Mouse (Mus musculus) layer of hippocampus, adult 2 months (tissue): ENCODE measurements at regions not wholly inside any gene's neighbourhood (a gene's known extent, or its start where the extent isn't known, plus 50 kb on each side); places are given as distances from the start of the nearest gene placed in this dataset.

ENCODE experiments used
- DNase-seq, 2 experiments: peaks; one replicate each; pipeline ENCODE4 v3.0.0; 2022; ENCODE audit warnings: low spot score in 2 of 2
- H3K27ac ChIP-seq: fragments of 200-600 bp; 2 replicates; pipeline ENCODE4 v1.8.1; 2022
- H3K4me3 ChIP-seq: fragments of 200-600 bp; 2 replicates; pipeline ENCODE4 v1.8.1; 2022; ENCODE audit warnings: mild to moderate bottlenecking
- CTCF ChIP-seq: fragments of 200-600 bp; conservative IDR thresholded peaks from 2 replicates; pipeline ENCODE4 v1.8.1; 2022; ENCODE audit warnings: antibody characterized with exemption, mild to moderate bottlenecking, moderate library complexity

DNA sequence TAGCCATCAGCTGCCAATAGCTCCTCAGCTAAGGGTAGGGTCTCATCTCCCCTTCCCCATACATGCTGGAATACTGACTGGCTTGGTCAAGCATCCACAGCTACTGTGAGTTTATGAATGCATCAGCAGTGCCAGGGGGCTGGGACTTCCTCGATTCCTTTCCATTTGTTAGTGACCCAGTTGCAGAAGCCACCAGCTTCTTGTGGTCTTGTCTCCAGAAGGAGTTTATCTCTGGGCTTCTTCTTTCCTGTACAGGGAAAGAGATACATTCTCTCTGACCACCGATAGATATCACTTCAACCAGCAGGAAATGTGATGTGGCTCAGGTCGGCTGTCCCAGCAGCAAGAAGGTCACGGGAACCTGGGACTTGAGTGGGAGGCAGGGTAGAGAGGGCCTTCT, 127.0 kb downstream of the 9530068E07Rik start:
- Histone ChIP-seq H3K27ac (peak overlapping the region; percentile 64), H3K4me3 (no peak overlapping the region)
- no peak for DNase-seq
- no peak for TF ChIP-seq CTCF

GRCm38 (mm10) chr11:52523671-52524070, 127.4 kb downstream of the 9530068E07Rik start:
- H3K4me3 ChIP-seq, result no peak overlapping the region
- no peak overlapping the region for H3K27ac ChIP-seq
- no peak for TF ChIP-seq CTCF
- DNase-seq, result no peak

- Histone ChIP-seq H3K4me3 (no peak overlapping the region), H3K27ac (no peak overlapping the region)
- no peak for DNase-seq
- no peak for TF ChIP-seq CTCF
These were observed 129.2 kb downstream of the 9530068E07Rik start for GRCm38 (mm10) chr11:52525446-52525845.

- H3K27ac ChIP-seq, result no peak overlapping the region
- no peak for TF ChIP-seq CTCF
- no peak for DNase-seq
- H3K4me3 ChIP-seq, result no peak overlapping the region
These were observed 130.1 kb downstream of the 9530068E07Rik start for GRCm38 (mm10) chr11:52526306-52526705.

GRCm38 (mm10) chr11:52533379-52533778, 137.2 kb downstream of the 9530068E07Rik start:
- no peak for DNase-seq

GRCm38 (mm10) chr11:52534586-52534985, 138.4 kb downstream of the 9530068E07Rik start:
- no peak for DNase-seq

More at GRCm38 (mm10) chr11:52533379-52533778, 137.2 kb downstream of the 9530068E07Rik start:
- no peak overlapping the region for H3K27ac ChIP-seq
- no peak overlapping the region for H3K4me3 ChIP-seq
- no peak for TF ChIP-seq CTCF

DNA sequence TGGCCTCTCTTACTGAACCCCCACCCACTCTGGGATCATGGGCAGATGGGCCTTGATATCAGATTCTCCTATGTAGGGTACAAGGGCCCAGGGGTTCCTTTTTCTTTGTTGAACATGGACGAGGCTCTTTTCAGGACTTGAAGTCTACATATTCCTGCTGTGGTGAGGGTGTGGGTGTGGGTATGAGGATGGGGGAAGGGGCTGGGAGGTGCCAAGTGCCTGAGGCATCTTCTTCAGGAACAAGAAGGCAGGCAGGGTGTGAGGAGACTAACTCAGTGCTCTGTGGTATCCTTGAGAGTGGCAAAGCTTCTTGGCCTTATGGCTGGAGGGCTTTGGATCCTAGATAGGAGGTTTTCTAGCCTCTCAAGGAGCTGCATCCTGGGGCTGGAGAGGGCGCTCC, 140.0 kb downstream of the 9530068E07Rik start:
- DNase-seq, result no peak
- Histone ChIP-seq H3K27ac (peak overlapping the region; percentile 32; the same call in 1 of the 2 replicates), H3K4me3 (no peak overlapping the region)
- no peak for TF ChIP-seq CTCF

More at GRCm38 (mm10) chr11:52534586-52534985, 138.4 kb downstream of the 9530068E07Rik start:
- Histone ChIP-seq H3K4me3 (no peak overlapping the region), H3K27ac (no peak overlapping the region)
- no peak for TF ChIP-seq CTCF

GRCm38 (mm10) chr11:52536841-52537240, 140.6 kb downstream of the 9530068E07Rik start:
- DNase-seq, result peak; percentile 36 to 65
- no peak for TF ChIP-seq CTCF
- Histone ChIP-seq H3K4me3 (no peak overlapping the region), H3K27ac (peak overlapping the region; percentile 32; the same call in 1 of the 2 replicates)

DNA sequence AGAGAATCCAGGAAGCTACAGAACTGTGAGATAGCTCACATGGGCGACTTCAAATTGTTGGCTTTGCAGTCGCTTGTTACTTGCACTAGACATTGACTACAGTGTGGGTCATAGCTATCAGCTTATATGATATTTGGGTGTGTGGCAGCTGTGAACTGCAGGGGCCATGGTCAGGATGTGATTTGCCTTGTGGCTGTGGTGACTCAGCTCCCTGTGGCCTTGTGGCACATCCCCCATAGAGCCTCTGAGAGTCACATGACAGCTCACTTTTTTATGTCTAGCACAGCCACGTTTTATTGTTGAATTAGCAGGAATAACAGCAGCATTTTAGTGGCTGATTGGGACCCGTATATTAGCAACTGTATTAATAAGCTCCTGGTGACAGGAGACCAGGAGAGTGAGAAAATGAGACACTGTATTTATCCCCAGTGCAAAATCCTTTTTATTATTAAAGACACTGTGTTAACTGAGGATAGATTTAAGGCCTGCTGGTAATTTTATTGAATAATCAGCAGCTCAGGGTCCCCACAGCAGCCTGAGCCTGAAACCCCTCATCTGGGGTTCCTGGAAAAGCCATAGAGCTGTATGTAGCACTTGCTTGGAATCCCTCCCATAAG, 141.7 kb downstream of the 9530068E07Rik start:
- no peak overlapping the region for H3K4me3 ChIP-seq
- no peak overlapping the region for H3K27ac ChIP-seq
- no peak for DNase-seq
- TF ChIP-seq CTCF, result no peak

DNA sequence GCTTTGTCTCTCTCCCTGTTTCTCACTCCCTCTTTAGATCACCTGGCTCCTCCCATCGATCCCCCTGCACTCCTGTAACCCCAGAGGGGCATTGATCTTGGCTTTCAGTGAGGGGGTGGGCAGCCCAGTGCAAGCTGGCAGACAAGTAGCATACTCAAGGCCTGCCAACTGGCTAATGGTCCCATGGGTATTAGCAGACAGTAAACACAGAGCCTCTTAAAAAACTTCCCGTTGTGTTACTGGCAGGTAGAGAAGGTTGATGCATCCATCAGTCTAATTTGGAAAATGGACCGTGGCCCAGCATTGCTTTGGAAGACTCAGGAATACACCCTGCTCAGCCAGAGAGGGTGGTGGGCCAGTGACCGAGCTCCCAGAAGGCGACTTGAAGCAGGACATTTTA, 145.0 kb downstream of the 9530068E07Rik start:
- no peak overlapping the region for H3K4me3 ChIP-seq
- no peak for TF ChIP-seq CTCF
- H3K27ac ChIP-seq, result no peak overlapping the region
- DNase-seq, result no peak

DNA sequence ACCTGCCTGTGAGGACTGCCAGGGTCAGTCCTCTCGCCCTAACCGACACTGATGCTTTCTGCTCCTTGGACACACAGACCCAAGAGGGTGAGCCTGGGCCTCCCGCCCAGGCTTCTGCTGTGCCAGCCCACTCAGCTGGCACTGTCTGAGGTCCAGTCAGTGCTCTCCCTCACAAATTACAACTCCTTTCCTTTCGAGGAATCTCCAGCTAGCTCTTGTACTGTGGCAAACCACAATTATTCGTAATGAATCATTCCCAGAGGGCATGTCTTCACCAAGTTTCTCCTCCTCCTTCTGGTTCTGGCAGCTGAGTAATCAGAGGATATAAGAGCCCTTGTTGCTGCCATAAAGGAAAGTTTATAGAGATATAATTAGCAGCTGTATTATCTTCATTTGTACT, 155.2 kb downstream of the 9530068E07Rik start:
- no peak for DNase-seq
- no peak for TF ChIP-seq CTCF
- H3K27ac ChIP-seq, result no peak overlapping the region
- H3K4me3 ChIP-seq, result no peak overlapping the region

GRCm38 (mm10) chr11:52552860-52553259, 156.6 kb downstream of the 9530068E07Rik start:
- Histone ChIP-seq H3K4me3 (no peak overlapping the region), H3K27ac (no peak overlapping the region)
- no peak for DNase-seq
- TF ChIP-seq CTCF, result no peak

DNA sequence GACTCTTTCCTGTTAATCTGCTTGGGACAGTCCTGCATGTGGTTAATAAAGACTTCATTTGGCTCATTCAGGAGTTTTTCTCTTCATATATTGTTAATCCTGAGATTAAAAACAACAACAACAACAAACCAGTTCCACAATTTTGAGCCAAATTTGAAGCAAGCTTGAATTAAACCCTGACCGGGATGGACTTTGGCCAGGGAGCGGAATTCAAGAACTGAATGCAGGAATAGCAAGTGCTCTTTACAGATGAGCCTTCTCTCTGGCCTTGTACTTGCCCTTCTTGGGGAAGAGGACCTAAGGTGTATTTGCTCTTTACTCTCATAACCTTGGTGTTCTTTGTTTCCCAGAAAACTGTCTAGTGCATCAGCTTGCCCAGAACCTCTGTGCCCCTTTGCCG, 161.6 kb downstream of the 9530068E07Rik start:
- Histone ChIP-seq H3K4me3 (no peak overlapping the region), H3K27ac (no peak overlapping the region)
- TF ChIP-seq CTCF, result no peak
- no peak for DNase-seq

GRCm38 (mm10) chr11:52558782-52559181, 162.6 kb downstream of the 9530068E07Rik start:
- Histone ChIP-seq H3K27ac (no peak overlapping the region), H3K4me3 (no peak overlapping the region)
- DNase-seq, result no peak
- no peak for TF ChIP-seq CTCF
